Mouse (Mus musculus) frontal cortex, postnatal 10 days (tissue): ENCODE results near the gene Gpatch11.

ENCODE experiments used
- DNase-seq, 2 experiments: peaks; one replicate each; pipeline ENCODE4 v3.0.0; 2022; ENCODE audit warnings: low spot score in 2 of 2, mixed read lengths in 1 of 2

Gpatch11 gene

GRCm38 (mm10) chr17:78894991-78895390, 59.6 kb downstream of the Gpatch11 start:
- DNase-seq = no peak

- peak in 1 of 2 experiments; percentile 38 for DNase-seq
Measured at GRCm38 (mm10) chr17:78895394-78895793, 60.0 kb downstream of the Gpatch11 start.
